Mouse (Mus musculus): ENCODE measurements around the gene Lgals7.

DNA sequence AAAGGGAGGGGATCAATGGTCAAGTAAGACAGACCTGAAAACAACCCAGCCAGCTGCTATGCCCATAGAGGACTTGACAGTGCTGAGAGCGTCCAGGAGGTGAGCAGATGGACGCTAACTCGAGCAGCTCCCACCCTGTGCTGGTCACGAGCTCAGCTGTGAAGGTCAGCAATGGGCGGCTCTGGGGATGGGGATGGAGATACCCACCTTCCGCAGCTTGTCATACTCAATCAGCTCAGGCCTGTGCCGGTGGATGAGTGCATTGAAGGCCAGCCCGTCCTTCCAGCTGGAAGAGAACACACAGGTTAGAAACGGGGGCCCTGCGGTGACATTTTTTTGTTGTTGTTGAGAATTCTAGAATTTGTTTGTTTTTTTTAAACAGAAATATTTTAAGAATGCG is 49.5 kb downstream of the Lgals7 start:
- no peak for TF ChIP-seq CTCF (IDR thresholded peaks at IDR 0.05; ENCODE audit: control insufficient read depth, insufficient read depth, low read length)
- TF ChIP-seq POLR2A (IDR thresholded peaks at IDR 0.05; ENCODE audit: borderline replicate concordance, control insufficient read depth, low read depth, low read length) = no peak

Data from bone marrow, adult 2 months (tissue).